Mouse (Mus musculus) midbrain, embryonic 11.5 days (tissue): ENCODE measurements around the gene Pbx3. TPM values are rescaled to one million over a fixed set of nuclear protein-coding genes. Genes with fewer than 3 reads are reported as not detected.

Experiments
- ATAC-seq: fragments of 200-750 bp; cut with Nextera tagmentation; 2 replicates; pipeline ENCODE4 v1.8.0; 2017; ENCODE audit warnings: moderate TSS enrichment, moderate library complexity; ENCODE audit not compliant: low FRiP score
- DNase-seq: peaks from one replicate; pipeline ENCODE4 v3.0.0; 2015; ENCODE audit warnings: low spot score; ENCODE audit errors: missing footprints
- H3K27ac ChIP-seq: fragments of 300-500 bp; sonication (generic); 2 replicates; pipeline ENCODE4 v1.5.1; 2014; ENCODE audit warnings: low read depth, low read length
- H3K27me3 ChIP-seq: fragments of 300-500 bp; sonication (generic); 2 replicates; pipeline ENCODE4 v1.6.1; 2014; ENCODE audit warnings: mild to moderate bottlenecking, low read length, moderate library complexity, mixed read lengths; ENCODE audit not compliant: control insufficient read depth, insufficient read depth
- H3K36me3 ChIP-seq: fragments of 300-500 bp; sonication (generic); 2 replicates; pipeline ENCODE4 v1.6.1; 2014; ENCODE audit warnings: mild to moderate bottlenecking, low read length, moderate library complexity, mixed read lengths; ENCODE audit not compliant: control insufficient read depth, insufficient read depth
- H3K4me1 ChIP-seq: fragments of 300-500 bp; sonication (generic); 2 replicates; pipeline ENCODE4 v1.6.1; 2014; ENCODE audit warnings: low read length; ENCODE audit not compliant: control insufficient read depth, insufficient read depth
- H3K4me2 ChIP-seq: fragments of 300-500 bp; sonication (generic); 2 replicates; pipeline ENCODE4 v1.6.1; 2014; ENCODE audit warnings: mild to moderate bottlenecking, moderate library complexity
- H3K4me3 ChIP-seq: fragments of 300-500 bp; sonication (generic); 2 replicates; pipeline ENCODE4 v1.5.1; 2014; ENCODE audit warnings: low read depth, low read length
- H3K9ac ChIP-seq: fragments of 300-500 bp; sonication (generic); 2 replicates; pipeline ENCODE4 v1.6.1; 2014; ENCODE audit warnings: low read length
- H3K9me3 ChIP-seq: fragments of 300-500 bp; sonication (generic); 2 replicates; pipeline ENCODE4 v1.6.1; 2016; ENCODE audit warnings: low read length; ENCODE audit not compliant: control insufficient read depth
- WGBS: fragments of 180-500 bp; shearing (Covaris S2); extraction: QIAGEN DNeasy Blood & Tissue Kit; methylation state at CpG from one replicate; pipeline ENCODE4 v1.1.7; 2014; 5-methylcytosine and 5-hydroxymethylcytosine counted together
- polyA plus RNA-seq: library from polyadenylated mRNA; unstranded; fragments of >200 nt; fragmentation: Nextera tagmentation; extraction: Ambion mirVana; gene quantifications from 2 replicates; pipeline ENCODE4 v1.2.1, GENCODE M21; 2014

Gene Pbx3
- polyA plus RNA-seq, 1 experiment from 2014 or later: 63.8 TPM

- H3K27me3 ChIP-seq: no peaks in the 10 kb centered on the region
- H3K4me3 ChIP-seq: no peak overlapping the region
- no peaks in the 10 kb centered on the region for H3K9me3 ChIP-seq
- peaks cover 8% of the 10 kb centered on the region; the same call in 1 of the 2 replicates for H3K4me1 ChIP-seq
- DNase-seq: no peak
- H3K27ac ChIP-seq: no peak overlapping the region
- H3K9ac ChIP-seq: no peak overlapping the region
- 80% methylated on average over 2 of the region's 2 CpGs for WGBS
- ATAC-seq: no peak
- no peak overlapping the region for H3K4me2 ChIP-seq
- no peaks in the 10 kb centered on the region for H3K36me3 ChIP-seq
Observed at GRCm38 (mm10) chr2:34374349-34374748, 1.4 kb upstream of the Pbx3 start.

GRCm38 (mm10) chr2:34373886-34374285, 944 bp upstream of the Pbx3 start:
- peaks cover 8% of the 10 kb centered on the region; the same call in 1 of the 2 replicates for H3K4me1 ChIP-seq
- H3K4me3 ChIP-seq: no peak overlapping the region
- H3K9ac ChIP-seq: no peak overlapping the region
- no peak for ATAC-seq
- H3K27me3 ChIP-seq: no peaks in the 10 kb centered on the region
- no peaks in the 10 kb centered on the region for H3K36me3 ChIP-seq
- no peaks in the 10 kb centered on the region for H3K9me3 ChIP-seq
- 40% methylated on average over 3 of the region's 3 CpGs for WGBS
- H3K4me2 ChIP-seq: no peak overlapping the region
- no peak for DNase-seq
- H3K27ac ChIP-seq: no peak overlapping the region

- Histone ChIP-seq H3K4me3 (peak overlapping the region; percentile 93), H3K9me3 (no peaks in the 10 kb centered on the region), H3K4me1 (peaks cover 19% of the 10 kb centered on the region), H3K27me3 (no peaks in the 10 kb centered on the region), H3K36me3 (no peaks in the 10 kb centered on the region), H3K4me2 (peak overlapping the region; percentile 67), H3K9ac (peak overlapping the region; percentile 98), H3K27ac (peak overlapping the region; percentile 99)
- DNase-seq (peak; percentile 94), ATAC-seq (peak; percentile 34)
- WGBS: under 1% methylated on average over 83 of the region's 118 CpGs
Observed at GRCm38 (mm10) chr2:34371441-34372304, 1.3 kb downstream of the Pbx3 start.

- ATAC-seq (0 out of 2 replicates have a peak, but pooled peaks have one; percentile 2), DNase-seq (peak; percentile 94)
- Histone ChIP-seq H3K36me3 (no peaks in the 10 kb centered on the region), H3K4me3 (peak overlapping the region; percentile 93), H3K9ac (peak overlapping the region; percentile 98), H3K4me2 (peak overlapping the region; percentile 67), H3K27ac (peak overlapping the region; percentile 99), H3K4me1 (peaks cover 19% of the 10 kb centered on the region), H3K27me3 (no peaks in the 10 kb centered on the region), H3K9me3 (no peaks in the 10 kb centered on the region)
- WGBS: under 1% methylated on average over 42 of the region's 42 CpGs
Observed at GRCm38 (mm10) chr2:34370725-34371440, 2.1 kb downstream of the Pbx3 start.

- ATAC-seq (no peak), DNase-seq (no peak)
- peak overlapping the region; percentile 93 for H3K4me3 ChIP-seq
- H3K4me1 ChIP-seq: peaks cover 19% of the 10 kb centered on the region
- H3K36me3 ChIP-seq: no peaks in the 10 kb centered on the region
- peak overlapping the region; percentile 98 for H3K9ac ChIP-seq
- no peaks in the 10 kb centered on the region for H3K27me3 ChIP-seq
- WGBS: 1% methylated on average over 7 of the region's 7 CpGs
- no peak overlapping the region; the same call in 1 of the 2 replicates for H3K27ac ChIP-seq
- no peaks in the 10 kb centered on the region for H3K9me3 ChIP-seq
- H3K4me2 ChIP-seq: peak overlapping the region; percentile 67
Observed at GRCm38 (mm10) chr2:34370349-34370724, 2.6 kb downstream of the Pbx3 start.

GRCm38 (mm10) chr2:34368396-34368795, 4.5 kb downstream of the Pbx3 start:
- no peak overlapping the region; the same call in 1 of the 2 replicates for H3K27ac ChIP-seq
- WGBS: 11% methylated on average over 6 of the region's 6 CpGs
- peak overlapping the region; percentile 48 for H3K4me2 ChIP-seq
- peak overlapping the region; percentile 45; the same call in 1 of the 2 replicates for H3K9ac ChIP-seq
- no peaks in the 10 kb centered on the region for H3K9me3 ChIP-seq
- no peak for DNase-seq
- ATAC-seq: no peak
- no peaks in the 10 kb centered on the region for H3K36me3 ChIP-seq
- H3K4me3 ChIP-seq: peak overlapping the region; percentile 29
- peaks cover 23% of the 10 kb centered on the region for H3K4me1 ChIP-seq
- no peaks in the 10 kb centered on the region for H3K27me3 ChIP-seq

- no peak overlapping the region for H3K27ac ChIP-seq
- H3K27me3 ChIP-seq: peaks cover 2% of the 10 kb centered on the region; the same call in 1 of the 2 replicates
- no peak overlapping the region; the same call in 1 of the 2 replicates for H3K4me2 ChIP-seq
- ATAC-seq (no peak), DNase-seq (no peak)
- H3K9ac ChIP-seq: no peak overlapping the region
- H3K36me3 ChIP-seq: no peaks in the 10 kb centered on the region
- peaks cover 28% of the 10 kb centered on the region for H3K4me1 ChIP-seq
- H3K9me3 ChIP-seq: no peaks in the 10 kb centered on the region
- no peak overlapping the region for H3K4me3 ChIP-seq
- 60% methylated on average over 2 of the region's 2 CpGs for whole genome bisulfite sequencing
Observed at GRCm38 (mm10) chr2:34367024-34367423, 5.9 kb downstream of the Pbx3 start.

- peak; percentile 91 for DNase-seq
- no peak overlapping the region for H3K4me2 ChIP-seq
- no peaks in the 10 kb centered on the region for H3K9me3 ChIP-seq
- WGBS: 3% methylated on average over 1 of the region's 1 CpGs
- ATAC-seq: peak; percentile 83
- no peak overlapping the region for H3K9ac ChIP-seq
- H3K4me1 ChIP-seq: peaks cover 40% of the 10 kb centered on the region
- no peak overlapping the region for H3K27ac ChIP-seq
- no peak overlapping the region for H3K4me3 ChIP-seq
- H3K27me3 ChIP-seq: peaks cover 2% of the 10 kb centered on the region; the same call in 1 of the 2 replicates
- no peaks in the 10 kb centered on the region for H3K36me3 ChIP-seq
Observed at GRCm38 (mm10) chr2:34363678-34364077, 9.3 kb downstream of the Pbx3 start.

- DNase-seq: no peak
- H3K4me1 ChIP-seq: peaks cover 28% of the 10 kb centered on the region
Observed at GRCm38 (mm10) chr2:34355801-34356211, 17.1 kb downstream of the Pbx3 start.

More at GRCm38 (mm10) chr2:34355801-34356211, 17.1 kb downstream of the Pbx3 start:
- 68% methylated on average over 7 of the region's 7 CpGs for WGBS
- no peaks in the 10 kb centered on the region for H3K36me3 ChIP-seq
- no peaks in the 10 kb centered on the region for H3K9me3 ChIP-seq
- H3K9ac ChIP-seq: no peak overlapping the region
- ATAC-seq: no peak
- no peak overlapping the region for H3K4me3 ChIP-seq
- H3K4me2 ChIP-seq: no peak overlapping the region
- no peak overlapping the region for H3K27ac ChIP-seq
- no peaks in the 10 kb centered on the region for H3K27me3 ChIP-seq
